Mouse (Mus musculus) bone marrow macrophage, adult 2 months (primary cell): Measurements from ENCODE around the gene Ntsr1. TPM values are rescaled to one million over a fixed set of nuclear protein-coding genes. Genes with fewer than 3 reads are reported as not detected.

Experiments used
- H3K27ac ChIP-seq: 2 replicates; pipeline ENCODE4 v1.5.1; 2012; ENCODE audit warnings: low read depth, low read length; ENCODE audit not compliant: insufficient read depth
- H3K4me1 ChIP-seq: 2 replicates; pipeline ENCODE4 v1.6.1; 2012; ENCODE audit warnings: low read length; ENCODE audit not compliant: control insufficient read depth, insufficient read depth
- H3K4me3 ChIP-seq: 2 replicates; pipeline ENCODE4 v1.5.1; 2012; ENCODE audit warnings: mild to moderate bottlenecking, low read length, moderate library complexity; ENCODE audit not compliant: insufficient read depth
- CTCF ChIP-seq: IDR thresholded peaks from 2 replicates; pipeline ENCODE4 v1.5.1; 2012; ENCODE audit warnings: low read depth, mild to moderate bottlenecking, low read length, moderate library complexity
- POLR2A ChIP-seq: IDR thresholded peaks from 2 replicates; pipeline ENCODE4 v1.6.1; 2012; ENCODE audit warnings: mild to moderate bottlenecking, low read depth, low read length, borderline replicate concordance
- polyA plus RNA-seq: library from polyadenylated mRNA; stranded (reverse); fragments of >200 nt; gene quantifications from 2 replicates; pipeline ENCODE4 v1.2.4, GENCODE M21; 2012; ENCODE audit not compliant: missing spikeins, insufficient read depth, insufficient read length

Ntsr1 gene
- polyA plus RNA-seq, 1 experiment = not detected

DNA sequence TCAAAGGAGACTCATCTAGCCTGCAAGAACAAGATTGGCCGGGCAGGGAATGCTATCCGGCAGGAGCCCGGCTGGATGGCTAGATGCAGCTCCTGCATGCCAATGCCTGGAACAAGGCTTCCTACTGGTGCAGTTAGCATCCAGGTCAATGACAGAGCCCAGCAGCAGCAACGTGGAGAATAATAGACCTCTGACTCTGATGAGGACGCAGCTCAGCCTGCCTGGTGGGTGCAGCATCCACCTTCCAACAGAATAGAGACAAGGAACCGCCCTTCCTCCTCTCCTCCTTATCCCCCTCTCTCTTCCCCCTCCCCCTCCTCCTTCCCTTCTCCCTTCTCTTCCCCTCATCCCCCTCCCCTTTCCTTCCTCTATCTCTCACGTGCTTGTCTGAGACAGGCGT, 28.1 kb downstream of the Ntsr1 start:
- no peak overlapping the region for H3K27ac ChIP-seq
- TF ChIP-seq POLR2A = no peak
- TF ChIP-seq CTCF = no peak
- no peaks in the 10 kb centered on the region for H3K4me1 ChIP-seq
- no peak overlapping the region for H3K4me3 ChIP-seq

DNA sequence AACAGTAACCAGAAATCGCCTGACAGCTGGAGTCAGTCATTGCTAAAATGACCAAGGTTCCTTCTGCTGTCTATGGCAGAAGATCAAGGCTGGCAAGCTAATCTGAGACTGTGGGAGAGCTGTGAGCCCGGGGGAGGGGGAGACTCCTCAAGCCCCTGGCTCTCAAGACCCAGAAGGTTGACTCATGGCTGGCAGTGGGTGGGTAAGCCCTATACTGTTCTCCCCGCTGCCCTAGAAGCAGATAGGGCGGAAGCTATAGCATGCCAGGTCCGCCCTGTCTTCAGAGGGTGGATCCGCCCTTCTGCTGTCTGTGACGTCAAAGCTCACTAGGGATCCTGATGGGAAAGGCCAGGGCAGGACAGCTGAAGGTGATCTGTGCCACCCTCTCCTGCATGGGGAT, 30.4 kb downstream of the Ntsr1 start:
- Histone ChIP-seq H3K4me3 (no peak overlapping the region), H3K27ac (no peak overlapping the region), H3K4me1 (no peaks in the 10 kb centered on the region)
- TF ChIP-seq CTCF = no peak
- TF ChIP-seq POLR2A = no peak

DNA sequence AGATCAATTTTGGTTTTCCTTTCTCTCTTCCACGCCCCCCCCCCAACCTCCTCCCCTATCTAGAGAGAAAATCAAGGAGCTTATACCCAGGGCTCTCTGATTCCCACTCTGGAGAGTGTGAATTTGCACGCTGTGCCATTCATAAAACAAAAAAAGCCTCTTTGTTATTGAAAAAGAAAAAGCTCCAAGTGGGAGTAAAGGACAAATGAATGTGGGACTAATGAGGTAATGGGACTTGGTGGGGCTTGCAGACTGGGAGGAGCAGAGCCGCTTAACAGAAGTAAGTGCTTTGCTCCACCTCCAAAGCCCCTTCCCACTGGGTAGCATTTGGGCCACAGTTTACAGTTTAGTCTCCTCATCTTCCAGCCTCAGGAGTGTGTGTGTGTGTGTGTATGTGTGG, 30.8 kb downstream of the Ntsr1 start:
- no peak overlapping the region for H3K27ac ChIP-seq
- TF ChIP-seq CTCF = no peak
- TF ChIP-seq POLR2A = no peak
- H3K4me3 ChIP-seq = no peak overlapping the region
- no peaks in the 10 kb centered on the region for H3K4me1 ChIP-seq

DNA sequence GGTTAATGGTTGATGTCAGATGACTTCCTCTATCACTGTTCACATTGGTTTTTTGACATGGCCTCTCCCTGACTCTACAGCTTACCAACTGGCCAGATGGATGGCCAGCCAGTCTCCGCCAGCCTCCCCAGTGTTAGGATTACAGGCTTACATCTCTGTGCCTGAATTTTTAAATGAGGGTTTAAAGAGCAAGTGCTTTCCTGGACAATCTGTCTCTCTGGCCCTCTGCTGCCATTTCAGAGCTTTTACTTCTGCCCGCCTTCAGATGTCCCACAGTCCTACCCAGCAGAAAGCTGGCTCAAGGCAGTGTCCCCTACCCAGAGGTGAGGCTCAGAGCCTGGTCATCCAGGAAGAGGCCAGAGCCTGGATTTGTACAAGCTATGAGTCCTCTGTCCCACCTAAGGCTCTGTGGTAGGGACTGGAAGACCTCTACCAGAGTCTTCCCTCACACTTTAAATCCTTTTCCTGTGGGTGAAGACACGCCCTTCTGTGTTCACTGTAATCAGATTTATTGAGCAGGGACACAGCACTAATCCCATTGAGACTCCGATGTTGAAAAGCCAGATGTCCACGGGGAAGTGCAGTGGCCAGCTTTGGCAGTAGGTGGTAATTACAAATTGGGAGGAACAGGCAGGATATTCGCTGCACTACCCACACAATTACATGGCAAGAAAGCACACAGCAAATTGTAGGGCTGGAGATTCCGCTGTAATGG, 32.1 kb downstream of the Ntsr1 start:
- Histone ChIP-seq H3K4me1 (no peaks in the 10 kb centered on the region), H3K27ac (no peak overlapping the region), H3K4me3 (no peak overlapping the region)
- TF ChIP-seq POLR2A = no peak
- no peak for TF ChIP-seq CTCF

DNA sequence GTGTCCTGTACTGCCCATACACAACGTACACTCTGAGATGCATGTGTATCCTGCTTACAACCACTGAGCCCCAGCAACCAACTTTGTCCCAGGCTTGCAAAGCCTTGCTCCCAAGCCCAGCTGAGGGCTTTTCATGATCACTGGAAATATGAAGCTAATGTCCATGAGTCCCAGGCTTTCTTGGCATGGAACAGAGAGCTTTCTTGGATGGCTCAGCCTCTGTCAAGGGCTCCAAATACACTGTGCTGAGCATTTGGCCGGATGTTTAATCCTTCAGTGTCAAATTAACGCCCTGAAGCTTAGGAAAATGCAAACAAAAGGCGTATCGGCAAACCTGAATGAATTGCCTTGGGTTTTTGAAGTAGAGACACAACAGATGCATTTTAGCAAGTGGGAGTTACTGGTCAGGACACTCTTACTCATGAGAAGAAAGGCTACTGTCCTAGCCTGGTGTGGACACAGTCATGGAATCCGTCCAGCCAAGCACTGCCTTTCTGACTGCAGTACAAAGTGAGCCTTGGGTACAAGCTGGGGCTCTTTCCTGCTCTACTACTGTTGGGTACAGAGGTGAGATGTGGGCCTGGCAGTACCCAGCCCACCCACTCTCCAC, 32.7 kb downstream of the Ntsr1 start:
- no peaks in the 10 kb centered on the region for H3K4me1 ChIP-seq
- H3K4me3 ChIP-seq = no peak overlapping the region
- no peak for TF ChIP-seq POLR2A
- TF ChIP-seq CTCF = no peak

DNA sequence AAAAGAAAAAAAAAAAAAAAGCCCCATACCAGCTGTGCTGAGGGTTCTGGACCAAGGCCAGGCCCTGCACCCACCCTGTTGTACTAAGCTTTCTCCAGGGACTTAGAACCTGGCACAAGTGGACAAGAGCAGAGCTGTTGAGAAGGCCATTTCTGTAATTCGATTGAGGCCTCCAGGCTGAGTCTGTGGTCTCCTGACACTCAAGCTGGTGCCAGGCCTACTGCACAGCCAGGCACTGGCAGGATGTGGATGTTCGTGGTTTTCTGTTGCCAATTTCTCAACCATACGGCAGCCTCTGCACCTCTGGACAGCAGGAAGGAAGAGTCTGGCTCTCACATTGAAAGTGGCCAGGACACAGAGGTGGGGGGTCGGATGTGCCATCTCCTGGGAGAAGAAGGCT, 33.5 kb downstream of the Ntsr1 start:
- Histone ChIP-seq H3K27ac (no peak overlapping the region), H3K4me3 (no peak overlapping the region), H3K4me1 (no peaks in the 10 kb centered on the region)
- TF ChIP-seq POLR2A (no peak), CTCF (no peak)

More for the DNA sequence above, 32.7 kb downstream of the Ntsr1 start:
- H3K27ac ChIP-seq = no peak overlapping the region

DNA sequence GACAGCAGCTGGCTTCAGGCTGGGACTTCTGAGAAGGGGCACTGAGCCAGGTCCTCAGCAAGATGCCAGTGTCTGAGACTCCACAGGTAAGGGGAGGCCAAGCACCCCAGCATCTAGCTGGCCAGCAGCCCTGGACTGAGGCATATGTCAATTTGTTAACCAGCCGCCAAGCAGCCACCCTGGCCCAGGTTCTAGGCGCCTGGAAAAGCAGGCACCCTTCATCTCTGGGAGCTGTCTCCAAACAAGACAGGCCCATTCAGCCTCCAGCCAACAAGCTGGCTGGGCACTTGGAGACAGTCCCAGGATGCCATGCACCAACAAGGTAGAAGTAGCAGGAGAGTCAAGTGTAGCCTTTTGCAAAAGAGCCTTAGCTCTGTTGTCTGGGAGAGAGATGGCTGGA, 43.9 kb downstream of the Ntsr1 start:
- H3K4me3 ChIP-seq = no peak overlapping the region
- H3K27ac ChIP-seq = no peak overlapping the region
- H3K4me1 ChIP-seq = no peaks in the 10 kb centered on the region
- TF ChIP-seq POLR2A (no peak), CTCF (no peak)

DNA sequence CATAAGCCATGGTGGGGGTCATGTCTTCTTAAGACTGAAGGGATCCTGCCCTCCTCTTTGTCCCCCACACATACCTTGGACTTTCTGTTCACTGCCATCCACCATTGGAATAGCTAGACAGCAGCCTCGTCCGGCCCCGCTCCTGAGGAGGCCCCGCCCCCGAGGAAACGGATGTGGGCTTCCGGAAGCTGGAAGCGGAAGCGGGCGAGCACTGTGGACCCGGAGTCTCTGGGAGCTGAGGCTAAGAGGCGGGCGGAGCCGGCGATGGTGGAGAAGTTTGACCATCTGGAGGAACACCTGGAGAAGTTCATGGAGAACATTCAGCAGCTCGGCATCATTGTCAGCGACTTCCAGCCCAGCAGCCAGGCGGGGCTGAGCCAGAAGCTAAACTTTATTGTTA, 45.3 kb downstream of the Ntsr1 start:
- no peak overlapping the region for H3K27ac ChIP-seq
- no peaks in the 10 kb centered on the region for H3K4me1 ChIP-seq
- no peak overlapping the region for H3K4me3 ChIP-seq
- TF ChIP-seq POLR2A = no peak
- TF ChIP-seq CTCF = no peak

DNA sequence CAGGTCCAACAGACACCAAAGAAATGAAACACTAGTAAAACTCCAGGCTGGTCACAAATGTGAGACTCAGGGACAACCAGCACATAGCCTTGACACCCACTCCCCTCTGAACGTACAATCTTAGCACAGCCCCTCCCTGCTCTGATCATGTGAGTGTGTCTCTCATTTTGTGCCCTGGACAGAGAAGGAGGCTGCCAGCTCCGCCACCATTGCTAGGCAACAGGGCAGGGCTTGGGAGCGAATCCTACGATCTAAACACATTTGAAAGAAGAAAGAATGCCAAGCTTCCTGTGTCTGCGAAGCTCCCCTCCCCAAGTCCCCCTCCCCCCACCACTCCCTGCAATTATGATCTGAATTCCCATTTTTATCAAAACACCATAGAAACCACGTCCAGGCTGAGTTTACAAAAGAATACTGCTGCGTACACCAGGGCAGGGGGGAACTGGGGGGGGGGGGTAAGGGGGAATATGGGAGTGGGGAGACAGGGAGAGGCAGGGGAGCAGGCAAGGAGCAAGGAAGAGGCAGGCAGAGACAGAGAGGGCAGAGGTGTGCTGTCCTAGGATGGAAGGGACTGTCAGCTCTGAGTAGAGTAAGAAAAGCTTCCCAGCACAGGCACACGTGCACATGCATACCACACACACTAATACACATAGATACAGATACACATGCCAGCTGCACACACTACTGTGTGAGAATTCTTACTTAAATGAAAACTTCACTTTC, 47.8 kb downstream of the Ntsr1 start:
- Histone ChIP-seq H3K27ac (no peak overlapping the region), H3K4me1 (no peaks in the 10 kb centered on the region), H3K4me3 (no peak overlapping the region)
- TF ChIP-seq POLR2A (no peak), CTCF (no peak)

DNA sequence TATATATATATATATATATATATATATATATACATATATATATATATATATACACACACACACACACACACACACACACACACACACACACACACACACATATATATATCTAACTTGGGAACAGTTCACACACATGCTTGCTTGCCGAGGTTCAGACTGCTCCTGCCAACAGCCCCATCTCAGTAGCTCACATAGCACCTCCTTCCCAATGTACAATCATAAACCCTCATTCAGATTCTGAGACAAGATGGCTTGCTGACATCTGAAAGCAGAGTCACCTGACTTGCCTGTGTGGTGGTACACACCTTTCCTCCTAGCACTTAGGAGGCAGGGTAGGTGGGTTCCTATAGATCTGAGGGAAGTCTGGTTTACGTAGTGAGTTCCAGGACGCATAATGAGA, 52.6 kb downstream of the Ntsr1 start:
- Histone ChIP-seq H3K4me1 (peaks cover 9% of the 10 kb centered on the region), H3K27ac (no peak overlapping the region), H3K4me3 (no peak overlapping the region)
- TF ChIP-seq CTCF = no peak
- TF ChIP-seq POLR2A = no peak
